Mouse (Mus musculus) gastrocnemius, postnatal 36 days (tissue): ENCODE measurements around the gene Zscan20. TPM values are rescaled to one million over a fixed set of nuclear protein-coding genes. Genes with fewer than 3 reads are reported as not detected.

Experiments
- DNase-seq, 2 experiments: peaks; one replicate each; pipeline ENCODE4 v3.0.0; 2022
- intact Hi-C: fragments of 180-260 bp; cut with DNase I; formaldehyde crosslinking; loops from one replicate; pipeline ENCODE4 v1.15.1; 2025
- long read RNA-seq, 2 experiments: library from polyadenylated mRNA; stranded (forward); transcript quantifications; one replicate each; pipeline ENCODE4 v2.0.0; 2021
- total RNA-seq, 2 experiments: library from RNA; stranded (reverse); gene quantifications; 2 replicates each; pipeline ENCODE4 v1.2.3; 2021

Zscan20 gene
- total RNA-seq, result 1 to 10 TPM; 1.7 to 3.0 TPM
- long read RNA-seq, experiment 1, result 0 reads
- long read RNA-seq, experiment 2, result 0 reads

DNA sequence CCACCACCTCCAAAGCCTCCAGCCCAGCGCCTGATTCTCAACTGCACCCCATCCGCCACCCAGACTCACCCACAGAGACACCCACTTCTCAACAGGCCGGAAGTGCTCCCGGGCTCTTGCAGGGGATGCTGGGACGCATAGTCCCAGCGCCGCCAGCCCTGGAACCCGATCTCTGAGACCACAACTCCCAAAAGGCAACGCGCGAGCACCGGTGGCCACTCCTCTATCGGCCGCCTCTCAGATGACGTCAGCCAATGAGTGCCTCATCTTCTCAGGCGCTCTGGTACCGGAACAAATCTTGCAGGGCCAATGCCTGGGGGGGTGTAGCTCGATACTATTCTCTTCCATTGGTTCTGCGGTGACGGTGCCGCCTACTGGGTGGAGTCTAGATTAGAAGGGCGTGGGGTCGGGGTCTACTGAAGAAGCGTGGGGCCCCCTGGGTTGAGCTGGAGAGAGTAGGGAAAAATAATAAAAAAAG is at the start of gene Zscan20:
Gene Zscan20, minus strand, starts transcription at position 174 of the 478 bp plus-strand sequence.
- intact Hi-C loops, result loop anchor here (5.0 to 10.0 kb wide), 4 partner anchors 42 to 245 kb away; partner anchors contain the start of gene Phc2
- peak; percentile 89 to 92 for DNase-seq

DNA sequence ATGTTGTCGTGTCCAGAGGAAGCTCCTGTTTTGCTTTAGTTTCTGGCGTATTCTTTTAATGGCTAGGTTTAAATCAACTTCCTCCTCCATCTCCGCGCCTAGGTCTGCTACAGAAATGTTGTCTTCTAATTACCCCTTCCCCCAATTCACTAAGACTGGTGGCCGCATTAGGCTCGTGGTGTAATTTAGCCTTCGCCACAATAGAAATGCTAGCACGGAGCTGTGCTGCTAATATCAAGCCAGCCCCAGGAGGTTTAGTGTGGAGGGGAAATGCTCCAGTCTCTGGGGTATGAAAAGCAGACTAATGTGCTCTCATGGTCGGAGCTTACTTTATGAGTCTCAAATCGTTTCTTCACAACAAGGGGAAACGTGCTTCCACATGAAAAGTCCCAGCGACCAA is 45.5 kb upstream of the Zscan20 start:
- DNase-seq, result no peak
- intact Hi-C loops, result no loop called here

DNA sequence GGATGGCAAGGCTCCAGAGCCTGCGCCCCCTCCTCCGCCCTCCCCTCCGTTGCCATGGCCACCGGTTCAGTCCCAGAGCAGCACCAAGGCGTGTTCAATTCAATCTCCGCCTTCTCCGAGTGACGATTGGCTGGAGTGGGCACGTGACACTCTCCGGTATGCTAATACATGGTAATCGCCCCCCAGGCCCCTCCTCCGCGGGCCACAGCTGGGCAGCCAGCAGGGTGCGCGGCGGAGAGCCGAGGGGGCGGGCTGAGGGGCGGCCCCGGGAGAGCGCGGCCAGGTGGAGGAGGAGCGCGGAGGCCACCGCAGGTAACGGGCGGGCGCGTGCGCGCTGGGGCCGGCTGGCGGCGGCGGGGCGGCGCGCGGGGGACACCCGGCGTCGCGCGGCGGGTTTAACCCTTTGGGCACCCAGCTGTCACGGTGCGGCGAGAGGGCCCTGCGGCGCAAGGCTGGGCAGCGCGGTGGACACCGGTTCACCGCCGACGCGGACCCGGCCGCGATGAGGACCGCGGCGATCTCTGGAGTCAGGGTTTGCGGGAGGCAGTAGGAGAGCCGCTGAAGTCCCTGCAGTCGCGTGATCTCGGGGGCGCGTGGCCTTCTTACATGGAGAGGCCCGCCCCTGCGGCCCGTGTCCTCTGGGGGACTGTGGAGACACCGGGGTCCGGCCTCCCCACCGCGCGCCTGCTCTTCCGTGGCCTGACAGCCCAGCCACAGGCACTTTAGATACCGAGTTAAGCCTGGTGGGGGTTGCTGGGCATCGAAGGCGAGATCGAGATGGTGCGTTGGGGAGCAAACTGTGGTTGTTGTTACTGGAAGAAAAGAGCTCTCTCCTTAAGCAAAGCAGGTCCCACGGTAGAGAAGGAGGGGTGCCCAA is 44.8 kb upstream of the Zscan20 start, which contains the start of gene Phc2:
Gene Phc2, plus strand, starts transcription at position 198 of the 877 bp plus-strand sequence.
- peak; percentile 75 to 80 for DNase-seq
- intact Hi-C loops, result loop anchor here (5.0 kb wide), 1 partner anchor 42 kb away; the partner anchor contains the start of gene Zscan20

DNA sequence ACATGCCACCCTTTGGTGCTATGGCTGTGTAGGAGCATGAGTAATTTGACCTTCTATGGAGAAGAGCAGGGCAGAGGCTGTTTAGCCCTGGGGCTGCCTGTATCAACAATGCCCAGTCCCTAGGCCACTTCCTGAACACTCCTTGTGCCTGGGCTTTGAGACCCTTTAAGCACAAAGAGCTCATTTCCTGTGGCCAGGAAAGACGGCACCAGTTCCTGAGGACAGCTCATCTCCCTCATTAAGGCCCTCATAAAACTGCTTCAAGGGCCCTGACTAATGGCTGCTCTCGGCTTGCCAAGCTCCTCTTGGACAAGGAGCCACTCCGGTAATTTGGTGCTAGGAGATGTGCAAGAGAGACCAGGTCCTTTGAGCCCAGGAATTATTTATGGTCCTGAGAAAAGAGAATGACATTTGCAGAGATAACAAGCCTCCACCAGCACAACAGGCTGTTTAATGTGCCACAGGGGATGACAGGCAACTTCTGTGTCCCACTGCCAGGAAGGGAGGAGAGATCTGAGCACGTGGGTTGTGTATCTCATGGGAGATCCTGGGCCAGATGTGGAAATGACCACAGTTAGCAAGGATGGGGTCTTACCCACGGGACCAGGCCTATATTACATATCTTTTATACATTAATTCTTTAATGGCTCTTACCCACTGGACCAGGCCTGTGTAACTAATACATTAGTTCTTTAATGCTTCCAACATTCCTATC is 42.8 kb upstream of the Zscan20 start:
- intact Hi-C loops, result loop anchor here (5.0 kb wide), 1 partner anchor 40 kb away; the partner anchor contains the start of gene Zscan20
- DNase-seq, result no peak

DNA sequence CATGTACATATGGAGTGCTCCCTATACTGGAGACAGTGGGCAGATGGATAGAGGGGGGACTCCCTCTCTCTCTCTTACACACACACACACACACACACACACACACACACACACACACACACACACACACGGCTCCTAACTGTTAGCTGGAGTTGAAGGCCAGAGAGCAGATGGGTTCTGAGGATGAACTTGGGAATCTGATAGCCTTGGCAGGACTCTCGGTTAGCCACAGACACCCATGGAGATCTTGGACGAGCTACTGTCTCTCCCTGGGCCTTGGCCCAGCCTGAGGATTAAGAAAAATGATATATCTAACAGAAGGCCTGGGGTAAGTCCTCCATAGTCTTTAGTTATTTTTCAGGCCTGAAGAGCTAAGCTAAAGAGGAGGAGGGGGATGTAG is 41.6 kb upstream of the Zscan20 start:
- no peak for DNase-seq
- intact Hi-C loops, result loop anchor here (5.0 kb wide), 1 partner anchor 39 kb away; the partner anchor contains the start of gene Zscan20

DNA sequence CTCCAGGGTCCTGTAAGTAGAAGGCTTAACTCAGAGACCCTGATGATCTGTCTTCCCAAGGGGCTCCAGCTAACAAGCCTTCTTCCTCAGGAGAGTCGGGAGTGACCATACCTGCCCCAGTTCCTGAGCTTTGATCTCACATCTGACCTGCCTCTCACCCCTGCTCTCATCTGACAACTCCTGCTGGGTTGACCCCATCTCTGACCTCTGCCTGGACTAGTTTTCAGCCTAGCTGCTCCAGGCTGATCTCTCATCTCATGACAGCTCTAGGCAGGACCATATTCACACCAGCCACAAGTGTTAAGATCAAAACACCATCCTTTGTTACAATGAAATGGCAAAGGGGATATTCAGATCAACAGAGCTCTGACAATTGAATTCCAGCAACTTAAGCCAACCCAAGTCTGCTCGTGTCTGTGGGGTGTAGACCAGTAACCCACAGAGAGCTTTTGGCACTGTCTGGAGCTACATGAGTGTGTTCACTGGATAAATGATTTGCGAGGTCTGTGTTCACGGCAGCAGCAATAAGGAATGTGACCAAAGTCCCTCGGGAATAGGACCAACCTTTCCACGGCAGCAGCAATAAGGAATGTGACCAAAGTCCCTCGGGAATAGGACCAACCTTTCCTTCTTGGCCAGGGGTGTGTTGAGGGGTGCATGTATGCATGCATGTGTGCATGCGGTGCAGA is 38.8 kb upstream of the Zscan20 start:
- no peak for DNase-seq
- intact Hi-C loops, result no loop called here

DNA sequence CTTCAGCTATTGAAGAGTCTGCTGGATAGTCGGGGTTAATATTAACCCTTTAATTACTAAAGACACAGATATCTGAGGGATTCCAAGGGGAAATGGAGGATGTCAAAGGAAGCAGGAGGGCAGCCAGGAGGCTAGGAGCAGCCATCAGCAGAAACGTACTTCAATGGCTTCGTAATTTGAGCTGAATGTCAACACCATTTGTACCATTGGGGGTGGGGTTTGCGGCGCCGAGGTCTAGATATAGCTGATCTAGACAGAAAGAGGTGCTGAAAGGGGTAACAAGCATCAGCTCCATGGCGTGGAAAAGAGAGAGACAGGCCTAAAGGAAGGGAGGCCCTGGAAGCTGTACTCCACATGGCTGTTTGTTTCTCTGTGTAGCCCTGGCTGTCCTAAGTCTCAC is 36.9 kb upstream of the Zscan20 start:
- intact Hi-C loops, result no loop called here
- DNase-seq, result no peak

DNA sequence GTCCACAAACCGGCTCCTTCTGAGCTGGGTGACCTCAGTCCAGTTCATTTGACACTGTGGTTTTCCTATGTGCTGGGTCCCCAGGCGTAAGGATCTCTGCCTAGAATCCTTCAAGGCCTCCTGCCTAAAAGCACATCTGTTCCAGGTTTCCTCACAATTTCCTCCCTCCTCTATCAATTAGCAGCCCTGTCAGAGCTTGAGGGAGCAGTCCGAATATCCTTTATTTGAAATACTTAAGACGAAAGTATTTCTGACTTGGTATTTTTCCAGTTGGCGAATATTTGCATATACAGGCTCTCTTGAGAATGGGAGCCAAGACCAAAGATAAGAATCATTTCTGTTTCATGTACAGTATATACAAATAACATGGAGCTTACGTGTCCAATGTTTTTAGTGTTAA is 36.0 kb upstream of the Zscan20 start:
- DNase-seq, result no peak
- intact Hi-C loops, result no loop called here

DNA sequence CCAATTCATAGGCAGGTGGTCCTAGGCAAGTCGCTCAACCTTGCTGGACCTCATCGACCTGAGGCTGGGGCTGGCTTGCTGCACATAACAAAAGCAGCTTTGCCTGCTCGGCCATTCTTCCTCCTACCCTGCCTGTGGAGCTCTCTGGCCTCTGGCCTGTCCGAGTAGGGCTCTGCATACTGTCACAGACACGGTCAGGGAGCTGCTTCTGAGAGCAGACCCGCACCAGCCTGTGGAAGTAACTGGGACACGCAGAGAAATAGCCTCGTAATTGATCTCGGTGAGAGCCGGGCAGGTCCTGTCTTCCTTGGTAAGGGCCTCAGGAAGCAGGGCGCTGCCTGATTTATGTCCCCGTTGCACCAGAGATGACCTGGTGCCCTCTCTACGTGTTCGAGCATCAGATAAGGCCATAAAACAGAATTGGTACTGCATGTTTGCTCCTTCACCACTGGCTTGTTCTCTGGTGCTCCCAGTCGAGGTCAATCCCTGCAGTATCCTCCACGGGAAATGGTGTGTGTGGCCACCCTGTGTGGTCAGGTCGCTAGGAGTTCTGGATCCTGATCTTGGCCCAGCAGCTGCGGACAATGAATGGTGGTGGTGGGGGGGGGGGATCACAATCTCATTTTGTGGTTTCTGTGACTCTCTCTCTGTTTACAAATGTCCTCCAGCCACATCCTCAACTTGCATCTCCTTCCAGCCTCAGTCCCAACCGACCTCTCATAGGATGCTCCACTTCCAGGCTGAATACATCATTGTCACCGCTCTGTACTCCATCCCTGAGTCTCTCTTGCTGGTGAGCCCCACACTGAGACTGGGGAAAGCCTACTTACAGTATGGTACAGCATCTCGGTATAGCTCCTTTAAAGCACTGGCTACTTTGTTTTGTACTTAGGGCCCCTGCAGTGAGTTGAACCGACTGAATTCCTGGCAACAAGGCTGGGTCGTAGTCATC is 32.1 kb upstream of the Zscan20 start:
- no peak for DNase-seq
- intact Hi-C loops, result no loop called here

DNA sequence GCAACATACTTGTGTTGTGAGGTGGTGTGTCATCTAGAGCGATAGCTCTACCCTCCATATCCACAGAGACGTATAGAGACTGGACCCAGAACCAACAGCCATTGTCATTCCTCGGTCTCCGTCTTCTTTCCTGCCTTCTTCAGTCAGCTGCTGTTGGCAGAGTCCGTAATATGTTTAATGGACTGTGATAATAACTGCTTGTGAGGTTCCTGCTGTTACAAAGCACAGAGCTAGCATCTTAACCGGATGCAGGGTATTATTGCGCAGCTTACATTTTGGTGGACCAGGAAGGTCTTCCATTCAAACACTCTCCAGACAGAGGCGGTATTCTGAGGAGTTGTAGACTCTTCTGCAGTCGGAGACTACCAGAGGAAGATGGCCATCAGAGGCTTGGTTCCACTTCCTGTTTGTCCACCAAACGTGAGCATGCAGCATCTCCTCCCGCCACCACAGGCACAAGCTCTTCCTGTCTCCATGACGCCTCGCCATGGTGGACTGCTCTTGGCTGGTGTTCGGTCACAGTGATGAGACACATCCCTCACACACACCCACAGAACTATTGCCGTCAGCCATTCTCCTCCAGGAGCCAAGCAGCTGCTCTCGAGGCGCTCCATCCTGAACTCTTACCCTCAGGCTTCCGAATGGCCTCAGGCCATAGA is 28.5 kb upstream of the Zscan20 start:
- DNase-seq, result no peak
- intact Hi-C loops, result no loop called here

DNA sequence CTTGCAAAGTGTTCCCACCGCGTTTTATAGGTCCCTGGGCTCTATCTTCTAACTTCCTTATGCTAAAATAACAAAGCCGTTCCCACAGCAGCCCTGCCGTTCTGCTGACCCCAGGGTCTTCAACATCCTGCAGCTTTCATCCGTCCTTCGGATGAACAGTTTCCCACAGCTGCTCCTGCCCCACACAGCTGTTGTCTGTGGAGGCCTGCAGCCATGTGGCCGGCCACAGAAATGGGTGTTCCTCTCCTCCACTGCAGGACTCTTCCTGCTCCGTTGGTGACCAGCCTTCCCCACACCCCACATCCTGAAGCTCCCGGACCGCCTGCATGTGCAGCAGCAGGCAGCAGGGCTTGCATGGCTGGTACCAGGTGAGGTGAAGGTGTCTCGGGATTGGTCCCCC is 27.4 kb upstream of the Zscan20 start:
- DNase-seq, result no peak
- intact Hi-C loops, result no loop called here

DNA sequence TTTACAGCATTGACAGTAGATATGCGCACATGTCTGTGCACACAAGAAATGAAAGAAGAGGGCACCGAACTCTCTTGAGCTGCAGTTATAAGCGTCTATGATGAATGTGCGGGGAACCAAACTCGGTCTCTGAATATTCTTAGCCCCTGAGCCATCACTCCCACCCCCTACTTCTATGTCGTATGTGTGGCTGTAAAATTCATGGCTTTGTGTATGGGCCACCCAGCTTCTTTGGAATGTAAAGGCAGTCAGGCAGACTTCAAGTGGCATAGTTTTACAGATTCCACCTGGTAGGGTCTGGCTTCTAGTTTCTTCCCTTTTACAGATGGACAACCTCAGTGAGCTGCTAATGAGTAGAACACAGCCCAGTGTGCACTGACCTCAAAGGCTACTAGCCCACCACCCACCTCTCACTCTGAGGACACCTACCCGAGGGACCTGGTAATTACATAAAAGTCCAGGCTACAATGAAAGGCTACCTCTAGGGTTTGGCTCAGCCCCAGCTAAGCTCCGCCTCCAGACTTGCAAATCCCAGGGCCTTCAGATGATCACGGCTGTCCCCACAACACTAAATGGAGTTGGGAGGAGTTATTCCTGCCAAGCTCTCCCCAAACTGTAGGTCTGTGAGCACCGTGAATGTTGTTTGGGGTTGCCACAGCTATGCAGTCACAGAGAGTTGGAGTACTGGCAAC is 26.1 kb upstream of the Zscan20 start:
- intact Hi-C loops, result no loop called here
- no peak for DNase-seq

DNA sequence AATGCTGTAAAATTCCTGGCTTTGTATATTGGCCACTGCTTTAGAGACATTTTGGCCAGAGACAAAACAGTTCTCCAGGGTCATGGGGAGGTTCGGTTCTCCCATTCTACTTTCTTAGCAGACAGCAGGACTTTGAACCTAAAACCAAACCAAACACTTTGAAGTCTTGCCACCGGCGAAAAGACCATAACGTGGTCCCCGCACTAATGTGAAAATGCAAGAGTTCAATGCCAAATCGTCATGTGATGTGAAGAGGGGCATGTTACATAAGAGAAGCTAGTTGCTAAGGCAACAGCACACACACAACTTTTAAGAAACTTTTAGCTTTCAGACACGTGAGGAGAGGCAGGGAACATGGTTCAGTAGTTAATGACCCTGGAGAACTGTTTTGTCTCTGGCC is 25.6 kb upstream of the Zscan20 start:
- intact Hi-C loops, result no loop called here

DNA sequence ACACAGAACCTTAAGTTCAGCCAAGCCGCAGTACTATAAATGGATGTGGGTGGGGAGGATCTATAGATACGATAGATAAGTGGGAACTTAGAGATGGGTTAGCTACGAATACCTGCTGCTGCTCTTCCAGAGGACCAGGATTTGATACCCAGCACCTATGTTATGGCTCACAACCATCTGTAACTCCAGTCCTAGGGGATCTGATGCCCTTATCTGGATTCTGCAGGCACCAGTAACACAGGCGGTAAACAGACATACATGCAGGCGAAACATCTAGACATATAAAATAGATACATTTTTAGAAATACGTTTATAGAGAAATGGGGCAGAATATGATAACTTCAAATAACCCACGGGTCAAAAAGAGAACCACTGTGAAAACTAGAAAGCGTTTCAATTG is 11.2 kb upstream of the Zscan20 start:
- no peak for DNase-seq
- intact Hi-C loops, result no loop called here

More for the DNA sequence above, 25.6 kb upstream of the Zscan20 start:
- DNase-seq, result no peak

DNA sequence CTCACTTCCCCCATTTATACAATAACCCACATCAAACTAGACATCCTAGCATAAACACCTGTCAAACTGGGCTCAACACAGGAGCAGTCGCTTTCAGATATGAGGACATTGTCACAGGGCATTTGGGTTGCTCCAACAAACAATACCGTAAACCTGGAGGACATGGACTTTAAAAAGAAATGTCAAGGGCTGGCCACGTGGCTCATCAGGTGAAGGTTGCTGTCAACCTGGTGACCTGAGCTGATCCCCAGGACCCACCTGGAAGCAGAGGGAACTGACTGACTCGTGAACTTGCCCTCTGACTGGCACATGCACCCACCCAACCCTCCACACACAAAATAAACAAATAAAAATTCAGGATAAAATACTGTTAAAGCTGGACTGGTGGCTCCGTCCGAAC is 10.7 kb upstream of the Zscan20 start:
- intact Hi-C loops, result no loop called here
- DNase-seq, result no peak

DNA sequence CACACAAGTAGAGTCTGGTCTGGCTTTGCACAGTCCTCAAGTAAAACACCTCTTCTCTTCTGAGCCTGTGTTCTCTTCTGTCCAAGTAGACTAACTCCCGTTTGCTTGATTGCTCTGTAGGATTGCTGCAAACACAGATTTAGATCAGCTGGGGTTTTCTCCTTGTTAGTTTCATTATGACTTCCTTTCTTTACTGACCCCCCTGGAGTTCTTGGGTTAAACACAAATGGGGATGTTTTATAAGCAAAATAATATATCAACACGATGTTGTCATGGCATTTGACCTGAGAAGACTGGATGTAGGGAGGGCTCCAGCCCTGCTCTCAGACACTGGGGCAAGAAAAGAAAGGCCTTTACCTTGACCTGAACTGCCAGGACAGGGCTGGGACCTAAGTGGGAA is 9.1 kb upstream of the Zscan20 start:
- no peak for DNase-seq
- intact Hi-C loops, result loop anchor here (10.0 kb wide), 1 partner anchor 236 kb away; no protein-coding TSS in a partner anchor

DNA sequence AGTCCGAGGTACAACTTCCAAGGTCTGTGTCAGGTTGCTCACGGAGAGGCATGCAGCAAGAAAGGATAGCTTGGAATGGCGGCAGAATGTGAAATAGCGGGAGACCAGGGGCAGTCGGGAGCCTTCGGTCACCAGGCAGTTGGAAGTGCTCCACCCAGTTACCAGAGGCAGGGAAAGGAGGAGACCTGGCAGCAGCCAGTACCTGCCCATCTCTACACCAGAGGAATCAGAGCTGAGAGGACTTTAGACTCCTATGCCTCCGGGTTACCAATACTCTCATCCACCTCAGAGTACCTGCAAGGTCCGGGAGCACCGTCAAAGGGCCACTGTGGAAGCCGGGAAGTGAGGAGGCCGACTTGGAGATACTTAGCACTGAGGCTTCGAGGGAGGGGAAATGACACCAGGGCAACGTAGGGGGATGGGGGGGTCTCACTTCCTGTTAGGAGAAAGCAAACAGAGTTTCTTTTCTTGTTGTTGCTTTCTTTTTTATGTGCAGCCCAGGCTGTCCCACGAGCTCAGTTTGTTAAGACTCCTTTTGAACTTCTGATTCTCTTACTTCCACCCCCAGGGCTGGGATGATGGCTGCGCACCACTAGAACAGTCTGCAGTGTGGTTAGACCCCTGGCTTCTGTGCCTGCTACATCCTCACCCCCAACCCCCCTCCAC is 8.5 kb upstream of the Zscan20 start, which contains the start of gene Tlr12:
Gene Tlr12, minus strand, starts transcription at position 374 of the 666 bp plus-strand sequence.
- intact Hi-C loops, result loop anchor here (10.0 kb wide), 1 partner anchor 236 kb away; no protein-coding TSS in a partner anchor

More for the DNA sequence above, 8.5 kb upstream of the Zscan20 start, which contains the start of gene Tlr12:
- DNase-seq, result no peak
